Mouse (Mus musculus) lung, postnatal 0 days (tissue): ENCODE results near the gene Togaram1. TPM values are rescaled to one million over a fixed set of nuclear protein-coding genes. Genes with fewer than 3 reads are reported as not detected.

Experiments
- ATAC-seq: fragments of 200-750 bp; cut with Nextera tagmentation; 2 replicates; pipeline ENCODE4 v1.8.0; 2017; ENCODE audit warnings: moderate library complexity
- DNase-seq: peaks from one replicate; pipeline ENCODE4 v3.0.0-alpha.2; 2016; ENCODE audit warnings: low spot score
- H3K27ac ChIP-seq: fragments of 300-500 bp; sonication (generic); 2 replicates; pipeline ENCODE4 v1.5.1; 2014; ENCODE audit warnings: antibody characterized with exemption, mild to moderate bottlenecking, low read length, mixed read lengths
- H3K27me3 ChIP-seq: fragments of 300-500 bp; sonication (generic); replicated peaks from 2 replicates; pipeline ENCODE4 v1.6.1; 2014; ENCODE audit warnings: low read length, mixed read lengths; ENCODE audit not compliant: insufficient read depth
- H3K36me3 ChIP-seq: fragments of 300-500 bp; sonication (generic); 2 replicates; pipeline ENCODE4 v1.6.1; 2014; ENCODE audit warnings: low read length, mixed read lengths; ENCODE audit not compliant: insufficient read depth
- H3K4me1 ChIP-seq: fragments of 300-500 bp; sonication (generic); 2 replicates; pipeline ENCODE4 v1.6.1; 2014; ENCODE audit warnings: antibody characterized with exemption, low read depth, low read length, mixed read lengths; ENCODE audit not compliant: insufficient read depth
- H3K4me2 ChIP-seq: fragments of 300-500 bp; sonication (generic); replicated peaks from 2 replicates; pipeline ENCODE4 v1.6.1; 2014; ENCODE audit warnings: low read depth, mild to moderate bottlenecking, low read length, moderate library complexity, mixed read lengths
- H3K4me3 ChIP-seq: fragments of 300-500 bp; sonication (generic); 2 replicates; pipeline ENCODE4 v1.5.1; 2014; ENCODE audit warnings: low read depth, low read length
- H3K9ac ChIP-seq: fragments of 300-500 bp; sonication (generic); replicated peaks from 2 replicates; pipeline ENCODE4 v1.6.1; 2014; ENCODE audit warnings: low read depth, mild to moderate bottlenecking
- H3K9me3 ChIP-seq: fragments of 300-500 bp; sonication (generic); 2 replicates; pipeline ENCODE4 v1.6.1; 2016; ENCODE audit warnings: low read length, mixed read lengths
- CTCF ChIP-seq: IDR thresholded peaks from 2 replicates; pipeline ENCODE4 v1.5.1; 2016; ENCODE audit warnings: antibody characterized with exemption, mild to moderate bottlenecking
- EP300 ChIP-seq: IDR thresholded peaks from 2 replicates; pipeline ENCODE4 v1.6.1; 2016; ENCODE audit warnings: antibody characterized with exemption, mild to moderate bottlenecking, control low read depth
- WGBS: fragments of 180-500 bp; shearing (Covaris S2); extraction: QIAGEN DNeasy Blood & Tissue Kit; methylation state at CpG from one replicate; pipeline ENCODE4 v1.1.7; 2014; 5-methylcytosine and 5-hydroxymethylcytosine counted together
- polyA plus RNA-seq: library from polyadenylated mRNA; unstranded; fragments of >200 nt; fragmentation: Nextera tagmentation; extraction: Ambion mirVana; gene quantifications from 2 replicates; pipeline ENCODE4 v1.2.1, GENCODE M21; 2015

The Togaram1 gene
- polyA plus RNA-seq, 1 experiment from 2014 or later = 18.2 TPM

DNA sequence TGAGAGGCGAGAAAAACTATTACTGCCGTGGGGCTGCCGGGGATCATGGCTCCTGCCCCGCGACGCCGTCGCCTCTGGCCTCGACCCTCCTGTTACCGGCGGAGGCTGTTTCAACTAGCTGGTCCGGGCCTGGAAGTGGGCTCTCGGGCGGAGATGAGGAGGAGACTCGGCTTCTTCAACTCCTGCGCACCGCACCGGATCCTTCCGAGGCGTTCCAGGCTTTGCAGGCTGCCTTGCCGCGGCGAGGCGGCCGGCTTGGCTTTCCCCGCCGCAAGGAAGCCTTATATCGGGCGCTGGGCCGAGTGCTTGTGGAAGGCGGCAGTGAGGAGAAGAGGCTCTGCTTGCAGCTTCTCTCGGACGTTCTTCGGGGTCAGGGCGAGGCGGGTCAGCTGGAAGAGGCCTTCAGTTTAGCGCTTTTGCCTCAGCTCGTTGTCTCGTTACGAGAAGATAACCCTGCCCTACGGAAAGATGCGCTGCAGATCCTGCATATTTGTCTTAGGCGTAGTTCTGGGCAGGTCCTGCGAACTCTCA, 562 bp downstream of the Togaram1 start:
- H3K36me3 ChIP-seq = no peaks in the 10 kb centered on the region
- H3K4me2 ChIP-seq = peak overlapping the region; percentile 82
- peak overlapping the region; percentile 99 for H3K4me3 ChIP-seq
- peak overlapping the region; percentile 97 for H3K9ac ChIP-seq
- H3K27me3 ChIP-seq = no peaks in the 10 kb centered on the region
- H3K9me3 ChIP-seq = no peaks in the 10 kb centered on the region
- TF ChIP-seq EP300 (no peak), CTCF (no peak)
- ATAC-seq = peak; percentile 32
- peak overlapping the region; percentile 97 for H3K27ac ChIP-seq
- peaks cover 10% of the 10 kb centered on the region for H3K4me1 ChIP-seq
- peak; percentile 75 for DNase-seq
- 2% methylated on average over 27 of the region's 44 CpGs for WGBS

DNA sequence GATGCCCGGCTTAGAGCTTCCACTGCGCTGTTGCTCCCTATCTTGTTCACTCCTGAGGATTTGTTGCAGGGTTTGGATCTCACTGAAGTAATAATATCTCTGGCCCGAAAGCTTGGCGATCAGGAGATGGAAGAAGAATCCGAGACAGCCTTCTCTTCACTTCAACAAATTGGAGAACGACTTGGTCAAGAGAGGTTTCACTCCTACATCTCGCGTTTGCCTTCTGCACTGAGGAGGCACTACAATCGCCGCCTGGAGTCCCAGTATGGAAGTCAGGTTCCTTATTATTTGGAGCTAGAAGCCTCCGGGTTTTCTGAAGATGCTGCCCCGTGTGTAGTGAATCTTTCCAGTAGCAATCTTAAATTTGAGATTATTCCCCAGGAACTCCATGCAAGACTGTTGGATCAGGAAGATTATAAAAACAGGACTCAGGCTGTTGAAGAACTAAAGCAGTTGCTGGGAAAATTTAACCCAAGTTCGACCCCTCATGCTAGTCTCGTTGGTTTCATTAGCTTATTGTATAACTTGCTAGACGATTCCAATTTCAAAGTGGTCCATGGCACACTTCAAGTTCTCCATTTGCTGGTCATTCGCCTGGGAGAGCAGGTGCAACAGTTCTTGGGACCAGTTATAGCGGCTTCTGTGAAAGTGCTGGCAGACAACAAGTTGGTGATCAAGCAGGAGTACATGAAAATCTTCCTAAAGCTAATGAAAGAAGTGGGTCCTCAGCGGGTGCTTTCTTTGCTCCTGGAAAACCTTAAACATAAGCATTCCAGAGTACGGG, 1.2 kb downstream of the Togaram1 start:
- peaks cover 10% of the 10 kb centered on the region for H3K4me1 ChIP-seq
- 2% methylated on average over 19 of the region's 19 CpGs for WGBS
- H3K27me3 ChIP-seq = no peaks in the 10 kb centered on the region
- no peaks in the 10 kb centered on the region for H3K9me3 ChIP-seq
- H3K4me3 ChIP-seq = peak overlapping the region; percentile 99
- no peaks in the 10 kb centered on the region for H3K36me3 ChIP-seq
- H3K9ac ChIP-seq = peak overlapping the region; percentile 97
- peak; percentile 23 for DNase-seq
- H3K27ac ChIP-seq = peak overlapping the region; percentile 97
- TF ChIP-seq EP300 (no peak), CTCF (no peak)
- ATAC-seq = no peak
- H3K4me2 ChIP-seq = peak overlapping the region; percentile 82

DNA sequence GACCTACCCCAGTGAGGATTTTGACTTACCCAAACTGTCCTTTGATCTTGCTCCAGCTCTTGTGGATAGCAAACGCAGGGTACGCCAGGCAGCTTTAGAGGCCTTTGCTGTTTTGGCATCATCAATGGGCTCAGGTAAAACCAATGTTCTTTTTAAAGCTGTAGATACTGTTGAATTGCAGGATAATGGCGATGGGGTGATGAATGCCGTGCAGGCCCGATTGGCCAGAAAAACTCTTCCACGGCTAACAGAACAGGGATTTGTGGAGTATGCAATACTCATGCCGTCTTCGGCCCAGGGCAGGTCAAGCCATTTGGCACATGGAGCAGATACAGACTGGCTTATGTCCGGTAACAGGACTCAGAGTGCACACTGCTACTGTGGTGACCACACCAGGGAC, 1.9 kb downstream of the Togaram1 start:
- H3K36me3 ChIP-seq = no peaks in the 10 kb centered on the region
- no peak overlapping the region for H3K27ac ChIP-seq
- no peaks in the 10 kb centered on the region for H3K9me3 ChIP-seq
- WGBS = under 1% methylated on average over 9 of the region's 9 CpGs
- H3K4me3 ChIP-seq = peak overlapping the region; percentile 99
- ATAC-seq (no peak), DNase-seq (peak; percentile 7)
- H3K4me2 ChIP-seq = peak overlapping the region; percentile 82
- peak overlapping the region; percentile 97; the same call in 1 of the 2 replicates for H3K9ac ChIP-seq
- H3K4me1 ChIP-seq = peaks cover 10% of the 10 kb centered on the region
- TF ChIP-seq CTCF (no peak), EP300 (no peak)
- H3K27me3 ChIP-seq = no peaks in the 10 kb centered on the region

DNA sequence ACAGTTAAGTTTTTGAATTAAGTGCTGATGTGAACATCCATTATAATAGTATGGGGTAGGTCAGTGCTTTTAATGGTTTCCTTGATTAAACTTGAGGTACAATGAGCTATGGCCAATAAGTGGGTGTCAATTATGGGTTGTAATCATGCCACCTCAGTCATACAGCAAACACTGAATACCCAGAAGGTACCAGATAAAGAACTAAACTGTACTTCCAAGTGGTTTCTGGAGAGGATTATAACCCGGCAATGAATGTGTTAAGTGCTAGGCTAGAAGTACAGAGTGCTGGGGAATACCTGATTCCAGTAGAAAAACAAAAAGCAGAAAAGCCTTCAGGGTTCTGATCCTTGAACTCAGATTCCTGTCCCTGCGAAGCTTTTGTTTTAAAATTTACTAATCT, 2.5 kb downstream of the Togaram1 start:
- H3K9me3 ChIP-seq = no peaks in the 10 kb centered on the region
- no peaks in the 10 kb centered on the region for H3K36me3 ChIP-seq
- WGBS = 8% methylated on average over 2 of the region's 2 CpGs
- no peaks in the 10 kb centered on the region for H3K27me3 ChIP-seq
- DNase-seq (peak; percentile 21), ATAC-seq (no peak)
- H3K4me3 ChIP-seq = peak overlapping the region; percentile 99
- H3K9ac ChIP-seq = no peak overlapping the region
- peaks cover 10% of the 10 kb centered on the region for H3K4me1 ChIP-seq
- no peak overlapping the region for H3K27ac ChIP-seq
- TF ChIP-seq CTCF (no peak), EP300 (no peak)
- peak overlapping the region; percentile 82 for H3K4me2 ChIP-seq

DNA sequence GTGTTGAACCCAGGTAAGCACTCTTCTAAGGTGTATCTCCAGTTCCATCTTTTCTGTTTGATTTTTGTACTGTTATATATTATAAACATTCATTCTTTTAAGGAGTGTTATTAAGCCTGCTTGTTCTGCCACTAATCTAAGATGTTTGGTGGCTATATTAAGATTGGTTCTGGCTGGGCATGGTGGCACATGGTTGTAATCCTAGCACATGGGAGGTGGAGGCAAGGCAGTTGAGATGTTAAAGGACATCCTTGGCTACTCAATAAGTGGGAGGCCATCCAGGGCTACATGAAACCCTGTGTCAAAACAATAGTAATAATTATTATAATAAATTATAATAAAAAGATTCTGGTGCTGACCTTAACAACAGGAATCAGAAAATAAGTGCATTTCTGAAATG, 5.8 kb downstream of the Togaram1 start:
- Histone ChIP-seq H3K27me3 (no peaks in the 10 kb centered on the region), H3K27ac (no peak overlapping the region), H3K4me2 (no peak overlapping the region), H3K4me1 (peaks cover 8% of the 10 kb centered on the region), H3K9ac (no peak overlapping the region), H3K36me3 (no peaks in the 10 kb centered on the region), H3K9me3 (no peaks in the 10 kb centered on the region), H3K4me3 (no peak overlapping the region)
- no peak for ATAC-seq
- DNase-seq = no peak
- TF ChIP-seq CTCF (no peak), EP300 (no peak)

DNA sequence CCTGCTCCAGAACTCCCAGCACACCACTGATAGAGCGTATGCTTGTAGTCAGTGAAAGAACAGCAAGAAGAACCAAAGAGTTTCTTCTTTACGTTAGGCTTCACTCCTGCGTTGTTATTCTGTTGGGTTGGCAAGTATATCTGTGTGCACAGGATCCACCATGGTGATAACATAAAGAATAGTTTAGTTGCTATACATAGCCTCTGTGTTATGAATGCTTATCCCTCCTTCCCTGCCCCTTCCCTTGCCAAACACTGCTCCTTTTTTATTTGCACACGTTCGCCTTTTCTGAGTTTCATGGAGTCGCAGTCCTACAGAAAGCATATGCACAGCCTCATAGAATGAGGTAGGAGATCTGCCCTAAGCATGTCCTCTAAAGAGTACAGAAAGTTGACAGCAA, 6.5 kb downstream of the Togaram1 start:
- H3K9me3 ChIP-seq = no peaks in the 10 kb centered on the region
- TF ChIP-seq CTCF (no peak), EP300 (no peak)
- H3K27me3 ChIP-seq = no peaks in the 10 kb centered on the region
- H3K4me2 ChIP-seq = no peak overlapping the region
- peaks cover 8% of the 10 kb centered on the region for H3K4me1 ChIP-seq
- DNase-seq = no peak
- ATAC-seq = no peak
- H3K4me3 ChIP-seq = no peak overlapping the region
- no peak overlapping the region for H3K9ac ChIP-seq
- no peak overlapping the region for H3K27ac ChIP-seq
- 68% methylated on average over 6 of the region's 6 CpGs for WGBS
- H3K36me3 ChIP-seq = no peaks in the 10 kb centered on the region
